Mouse (Mus musculus) v-Abl transformed pro-B cells (cell line): ENCODE data around the gene Apbb2.

Experiments used
- in situ Hi-C, 2 experiments: fragments of 400-800 bp; cut with MboI; formaldehyde crosslinking; loops; one replicate each; pipeline ENCODE4 v1.15.1; 2025; ENCODE audit not compliant: unreplicated experiment in 2 of 2

Apbb2 gene

DNA sequence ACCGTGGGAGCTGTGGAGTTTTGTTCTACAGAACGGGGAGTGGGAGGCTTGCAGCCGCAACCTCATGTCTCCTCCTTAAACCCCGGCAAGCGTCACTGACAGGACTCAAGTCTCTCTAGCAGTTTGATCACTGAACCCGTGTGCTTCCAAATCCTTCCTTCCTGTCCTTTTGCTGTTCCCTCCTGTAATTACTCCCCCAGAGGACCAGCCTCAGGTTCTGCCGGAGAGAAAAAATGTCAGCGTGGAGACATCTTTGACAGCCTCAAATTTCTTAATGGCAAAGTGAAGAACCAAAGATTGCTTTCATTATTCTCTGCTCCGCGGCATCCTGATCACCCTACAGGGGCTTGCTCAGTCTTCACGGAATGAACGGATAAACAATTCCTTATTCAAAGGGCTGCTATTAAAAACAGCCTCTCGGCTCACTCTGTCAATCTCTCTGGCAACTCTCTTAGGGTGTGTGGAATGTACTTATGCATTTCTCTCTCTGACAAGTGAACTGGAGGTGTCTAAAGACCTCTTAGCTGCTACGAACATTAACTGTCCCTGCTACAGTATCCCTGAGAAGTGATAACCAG, 298.7 kb downstream of the Apbb2 start:
- in situ Hi-C loops = no loop called here

GRCm38 (mm10) chr5:66319341-66319740, 299.2 kb downstream of the Apbb2 start:
- in situ Hi-C loops = no loop called here

- in situ Hi-C loops = no loop called here
Observed at GRCm38 (mm10) chr5:66315791-66316190, 302.8 kb downstream of the Apbb2 start.

- in situ Hi-C loops = no loop called here
Observed at GRCm38 (mm10) chr5:66310806-66311205, 307.8 kb downstream of the Apbb2 start.

DNA sequence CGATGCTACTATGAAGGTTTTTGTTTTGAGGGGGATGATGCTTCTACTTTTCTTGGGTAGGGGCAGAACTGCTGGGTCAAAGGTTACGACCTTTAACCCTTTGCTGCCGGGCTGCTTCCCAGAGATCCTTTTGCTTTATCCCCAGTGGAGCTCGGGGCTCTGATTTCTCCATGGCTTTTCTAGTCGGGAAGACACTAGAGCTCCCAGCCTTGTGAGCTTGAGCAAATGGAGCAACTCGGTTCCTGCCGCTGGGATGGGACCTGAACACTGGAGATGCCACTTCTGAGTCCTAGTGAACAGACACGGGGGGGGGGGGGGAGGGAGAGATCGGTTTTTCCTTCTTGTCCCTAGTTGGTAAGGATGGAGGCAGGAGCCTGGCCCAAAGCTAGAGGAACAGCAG, 308.3 kb downstream of the Apbb2 start:
- in situ Hi-C loops = no loop called here

- in situ Hi-C loops = no loop called here
Observed at GRCm38 (mm10) chr5:66305511-66305910, 313.1 kb downstream of the Apbb2 start.

DNA sequence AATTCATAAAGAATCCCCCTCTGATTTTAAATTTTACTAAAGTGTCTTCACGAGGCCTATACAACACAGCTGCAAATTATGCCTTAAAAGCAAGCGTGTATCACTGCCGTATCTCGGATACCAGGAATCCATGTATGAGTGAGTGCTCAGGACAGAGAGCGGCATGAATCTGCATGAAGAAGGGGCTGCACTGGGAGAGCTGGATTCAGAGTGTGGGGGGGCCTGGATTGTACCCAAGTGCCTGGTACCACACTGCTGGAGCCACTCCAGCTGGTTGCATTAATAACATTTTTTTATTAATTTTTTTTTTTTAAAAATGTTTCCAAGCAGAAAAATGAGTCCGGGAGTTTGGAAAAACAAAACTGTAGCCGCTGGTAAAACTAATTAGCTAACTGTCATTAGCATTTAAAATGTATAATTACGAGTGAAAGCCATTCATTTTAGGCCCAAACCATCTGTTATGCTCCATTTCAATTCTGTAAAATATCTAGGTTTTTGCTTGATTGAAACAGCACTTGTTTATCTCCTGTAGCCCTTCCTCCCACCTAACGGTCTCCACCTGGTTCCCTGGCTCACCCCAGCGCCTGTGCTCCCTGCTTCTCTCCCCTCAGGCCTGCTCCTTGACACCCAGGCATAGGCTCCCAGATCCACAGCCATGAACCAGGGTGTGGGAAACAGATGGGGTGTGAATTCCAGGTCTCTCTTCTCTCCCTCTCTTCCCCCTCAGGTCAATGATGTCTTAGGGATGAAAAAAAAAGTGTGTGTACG, 314.1 kb downstream of the Apbb2 start:
- in situ Hi-C loops = no loop called here

DNA sequence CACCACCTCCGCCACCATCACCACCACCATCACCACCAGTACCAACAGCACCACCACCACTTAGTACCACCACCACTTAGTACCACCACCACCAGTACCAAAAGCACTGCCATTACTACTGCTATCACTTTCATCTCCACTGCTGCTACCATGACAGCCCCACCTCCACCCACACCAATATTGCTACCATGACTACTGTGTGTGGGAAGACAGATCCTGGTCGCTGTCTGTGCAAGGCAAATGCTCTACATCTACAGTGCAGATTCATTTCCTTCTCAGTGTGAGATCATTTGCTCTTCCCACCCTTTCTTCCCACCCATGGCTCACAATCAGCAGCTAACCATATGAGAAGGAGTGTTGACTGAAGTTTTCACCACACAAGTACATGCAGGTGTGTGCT, 315.7 kb downstream of the Apbb2 start:
- in situ Hi-C loops = no loop called here

- in situ Hi-C loops = no loop called here
Observed at GRCm38 (mm10) chr5:66302085-66302815, 316.3 kb downstream of the Apbb2 start.

- in situ Hi-C loops = no loop called here
Observed at GRCm38 (mm10) chr5:66300576-66300975, 318.0 kb downstream of the Apbb2 start.

GRCm38 (mm10) chr5:66298856-66299255, 319.7 kb downstream of the Apbb2 start:
- in situ Hi-C loops = no loop called here

DNA sequence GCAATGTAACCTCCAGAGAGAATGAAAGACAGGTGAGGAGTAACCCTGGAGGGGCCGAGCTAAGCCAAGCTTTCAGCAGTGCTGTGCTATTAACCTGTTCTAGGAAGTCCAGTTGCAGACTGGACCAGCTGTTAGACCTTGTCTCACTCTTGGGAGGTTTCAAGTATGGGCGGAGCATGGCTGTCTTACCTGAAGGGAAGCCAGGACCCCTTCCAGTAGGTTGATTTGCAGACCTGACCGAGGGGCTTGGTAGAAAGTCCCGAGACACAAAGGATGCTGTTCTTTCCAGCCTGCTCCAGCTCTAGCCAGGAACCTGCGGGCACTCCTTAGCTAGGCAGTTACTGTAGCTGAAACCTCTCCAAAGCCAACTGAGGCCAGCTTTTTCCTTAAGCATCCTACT, 322.5 kb downstream of the Apbb2 start:
- in situ Hi-C loops = no loop called here

DNA sequence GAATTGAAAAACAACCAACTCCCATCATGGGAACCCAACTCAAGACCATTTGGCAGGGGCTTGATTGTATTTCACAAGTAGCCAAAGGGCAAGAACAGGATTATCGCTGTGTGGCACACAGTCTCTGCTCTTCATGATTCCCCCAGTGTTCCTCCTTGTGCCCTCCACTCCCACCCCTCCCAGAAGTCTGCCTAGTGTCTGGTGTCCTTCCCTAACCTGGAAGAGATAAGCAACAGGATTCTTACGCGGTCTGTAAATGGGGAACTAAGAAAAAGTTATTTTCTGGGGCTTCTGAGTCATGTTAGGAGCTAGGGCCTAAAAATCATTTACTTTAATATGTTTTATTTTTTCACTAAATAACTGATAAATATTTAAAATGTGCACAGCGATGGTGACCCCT, 323.6 kb downstream of the Apbb2 start:
- in situ Hi-C loops = no loop called here

DNA sequence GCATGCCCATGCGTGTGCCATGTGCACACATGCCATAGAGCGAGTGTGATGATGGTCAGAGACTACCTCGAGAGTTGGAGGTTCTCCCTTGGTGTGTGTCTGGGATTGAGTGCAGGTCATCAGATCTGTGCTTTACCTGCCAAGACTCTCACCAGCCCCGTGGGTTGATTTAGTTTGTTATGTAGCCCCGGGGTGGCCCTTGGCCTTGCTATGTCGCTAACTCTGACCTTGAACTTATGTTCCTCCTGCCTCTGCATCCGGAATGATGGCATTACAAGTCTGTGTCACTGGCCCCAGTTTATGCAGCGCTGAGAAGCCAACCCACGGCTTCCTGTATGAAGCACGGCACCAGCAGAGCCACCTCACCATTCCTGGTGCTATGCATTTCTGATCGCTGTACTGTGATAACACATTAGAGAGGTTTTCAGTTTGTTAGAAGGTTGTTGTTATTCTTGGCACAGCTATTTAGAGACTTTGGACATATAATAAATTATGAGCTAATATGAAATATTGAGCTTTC, 324.4 kb downstream of the Apbb2 start:
- in situ Hi-C loops = no loop called here

DNA sequence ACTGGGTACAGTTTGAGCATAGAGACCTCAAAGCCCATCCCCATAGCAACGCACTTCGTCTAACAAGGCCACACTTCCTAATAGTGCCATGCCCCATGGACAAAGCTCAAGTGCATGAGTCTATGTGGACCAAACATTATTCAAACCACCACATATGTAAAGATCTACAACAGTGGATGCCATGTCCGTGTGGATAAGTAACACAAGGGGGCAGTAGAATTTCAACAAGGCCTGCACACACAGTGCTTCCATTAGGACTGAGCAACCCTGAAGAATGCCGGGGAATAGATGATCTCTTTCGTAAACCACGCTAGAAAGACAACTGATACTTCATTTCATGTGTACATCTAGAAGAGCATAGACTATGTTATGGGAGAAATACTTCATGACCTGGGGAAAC, 337.8 kb downstream of the Apbb2 start:
- in situ Hi-C loops = no loop called here

- in situ Hi-C loops = no loop called here
Observed at GRCm38 (mm10) chr5:66279650-66280049, 338.9 kb downstream of the Apbb2 start.

DNA sequence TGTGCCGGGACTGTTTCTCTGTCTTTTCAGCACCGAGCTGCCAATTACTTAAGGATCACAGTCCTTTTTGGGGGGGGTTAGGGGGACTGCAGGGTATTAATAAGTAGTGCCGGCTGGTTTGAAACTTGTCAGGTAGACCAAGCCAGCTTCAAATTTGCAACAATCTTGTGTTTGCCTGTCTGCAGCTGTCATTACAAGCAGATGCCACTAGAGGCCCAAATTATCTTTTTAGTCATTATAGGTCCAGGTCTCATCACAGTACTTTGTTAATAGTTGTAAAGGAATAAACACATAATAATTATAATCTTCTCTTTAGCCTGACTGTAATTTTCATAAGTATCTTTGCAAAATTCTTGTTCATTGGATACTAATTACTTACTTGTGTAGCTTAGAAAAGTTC, 344.2 kb downstream of the Apbb2 start:
- in situ Hi-C loops = loop anchor here in 1 of 2 experiments (25.0 kb wide), 2 partner anchors 388 to 738 kb away; no protein-coding TSS in a partner anchor

- in situ Hi-C loops = loop anchor here in 1 of 2 experiments (25.0 kb wide), 2 partner anchors 391 to 741 kb away; no protein-coding TSS in a partner anchor
Observed at GRCm38 (mm10) chr5:66271141-66271540, 347.4 kb downstream of the Apbb2 start.

DNA sequence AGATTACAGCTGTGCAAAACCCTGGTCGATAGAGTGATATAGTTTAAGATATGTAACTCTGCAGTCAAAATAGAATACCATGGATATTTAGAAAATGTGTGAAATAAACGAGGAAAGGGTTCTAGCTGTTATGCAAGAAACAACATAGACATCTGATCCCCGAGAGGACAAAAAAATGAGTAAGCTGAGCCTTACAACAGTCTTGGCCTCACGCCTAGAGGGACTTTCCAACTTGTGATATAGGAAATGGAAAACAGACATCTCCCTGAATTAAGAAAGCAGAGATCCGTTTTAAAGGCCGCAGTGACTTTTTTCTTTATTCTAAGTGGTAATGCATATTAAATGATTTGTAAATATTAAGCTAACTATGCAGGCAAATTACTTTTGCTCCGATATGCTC, 349.0 kb downstream of the Apbb2 start:
- in situ Hi-C loops = loop anchor here in 1 of 2 experiments (5.0 to 25.0 kb wide), 3 partner anchors 118 to 743 kb away; no protein-coding TSS in a partner anchor

GRCm38 (mm10) chr5:66263398-66263797, 355.2 kb downstream of the Apbb2 start:
- in situ Hi-C loops = loop anchor here in 1 of 2 experiments (25.0 kb wide), 2 partner anchors 399 to 749 kb away; no protein-coding TSS in a partner anchor

GRCm38 (mm10) chr5:66262475-66262874, 356.1 kb downstream of the Apbb2 start:
- in situ Hi-C loops = loop anchor here in 1 of 2 experiments (25.0 kb wide), 2 partner anchors 400 to 750 kb away; no protein-coding TSS in a partner anchor
